Mouse (Mus musculus): Measurements from ENCODE around the gene 5730522E02Rik. TPM values are rescaled to one million over a fixed set of nuclear protein-coding genes. Genes with fewer than 3 reads are reported as not detected.

The 5730522E02Rik gene
- polyA plus RNA-seq, 1 experiment from 2014 or later: 6.1 TPM

GRCm38 (mm10) chr11:25679856-25680255, 530.7 kb downstream of the 5730522E02Rik start:
- H3K4me2 ChIP-seq (ENCODE audit: low read depth, low read length, severe bottlenecking): no peak overlapping the region
- ATAC-seq (replicated peaks; ENCODE audit: low FRiP score) (no peak), DNase-seq (ENCODE audit: low spot score) (no peak)
- no peaks in the 10 kb centered on the region for H3K36me3 ChIP-seq (ENCODE audit: control insufficient read depth, insufficient read depth, low read length)
- WGBS: 85% methylated on average over 1 of the region's 1 CpGs
- no peak overlapping the region for H3K9ac ChIP-seq (ENCODE audit: low read length)
- no peaks in the 10 kb centered on the region for H3K4me1 ChIP-seq (replicated peaks; ENCODE audit: control insufficient read depth, insufficient read depth, low read length)
- no peak overlapping the region for H3K27ac ChIP-seq (ENCODE audit: low read depth, low read length)
- H3K27me3 ChIP-seq (ENCODE audit: control insufficient read depth, insufficient read depth, low read length): no peaks in the 10 kb centered on the region
- no peaks in the 10 kb centered on the region for H3K9me3 ChIP-seq (ENCODE audit: control insufficient read depth, low read length)
- H3K4me3 ChIP-seq (ENCODE audit: low read depth, low read length): no peak overlapping the region

- no peak for ATAC-seq (replicated peaks; ENCODE audit: low FRiP score)
- no peak overlapping the region for H3K9ac ChIP-seq (ENCODE audit: low read length)
- DNase-seq (ENCODE audit: low spot score): no peak
- no peaks in the 10 kb centered on the region for H3K4me1 ChIP-seq (replicated peaks; ENCODE audit: control insufficient read depth, insufficient read depth, low read length)
- H3K4me2 ChIP-seq (ENCODE audit: low read depth, low read length, severe bottlenecking): no peak overlapping the region
- no peak overlapping the region for H3K27ac ChIP-seq (ENCODE audit: low read depth, low read length)
- no peaks in the 10 kb centered on the region for H3K27me3 ChIP-seq (ENCODE audit: control insufficient read depth, insufficient read depth, low read length)
- H3K36me3 ChIP-seq (ENCODE audit: control insufficient read depth, insufficient read depth, low read length): no peaks in the 10 kb centered on the region
- 89% methylated on average over 3 of the region's 3 CpGs for WGBS
- H3K4me3 ChIP-seq (ENCODE audit: low read depth, low read length): no peak overlapping the region
- no peaks in the 10 kb centered on the region for H3K9me3 ChIP-seq (ENCODE audit: control insufficient read depth, low read length)
Measured at GRCm38 (mm10) chr11:25674194-25674593, 536.4 kb downstream of the 5730522E02Rik start.

DNA sequence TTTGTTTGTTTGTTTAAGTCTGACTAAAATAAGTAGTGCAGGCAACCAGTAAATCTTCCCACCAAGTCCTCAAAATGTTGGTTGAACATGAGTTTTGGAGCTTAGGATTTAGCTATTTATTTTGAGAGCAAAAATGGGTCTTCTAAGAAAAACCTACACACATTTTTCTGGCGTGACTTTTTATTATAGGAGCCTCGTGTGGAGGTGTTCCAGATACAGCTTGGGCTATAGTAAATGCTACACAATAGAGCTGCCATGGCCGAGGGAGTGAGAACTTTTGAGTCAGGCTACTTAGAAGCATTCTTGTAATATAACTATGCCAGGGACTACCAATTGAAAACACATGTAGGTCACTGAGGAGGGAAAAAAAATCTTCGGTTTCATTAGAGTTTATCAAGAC, 540.5 kb downstream of the 5730522E02Rik start:
- DNase-seq (ENCODE audit: low spot score) (no peak), ATAC-seq (replicated peaks; ENCODE audit: low FRiP score) (no peak)
- H3K4me3 ChIP-seq (ENCODE audit: low read depth, low read length): no peak overlapping the region
- no peak overlapping the region for H3K9ac ChIP-seq (ENCODE audit: low read length)
- 65% methylated on average over 4 of the region's 4 CpGs for WGBS
- no peaks in the 10 kb centered on the region for H3K9me3 ChIP-seq (ENCODE audit: control insufficient read depth, low read length)
- H3K4me1 ChIP-seq (replicated peaks; ENCODE audit: control insufficient read depth, insufficient read depth, low read length): no peaks in the 10 kb centered on the region
- H3K27ac ChIP-seq (ENCODE audit: low read depth, low read length): no peak overlapping the region
- H3K27me3 ChIP-seq (ENCODE audit: control insufficient read depth, insufficient read depth, low read length): no peaks in the 10 kb centered on the region
- no peak overlapping the region for H3K4me2 ChIP-seq (ENCODE audit: low read depth, low read length, severe bottlenecking)
- no peaks in the 10 kb centered on the region for H3K36me3 ChIP-seq (ENCODE audit: control insufficient read depth, insufficient read depth, low read length)

DNA sequence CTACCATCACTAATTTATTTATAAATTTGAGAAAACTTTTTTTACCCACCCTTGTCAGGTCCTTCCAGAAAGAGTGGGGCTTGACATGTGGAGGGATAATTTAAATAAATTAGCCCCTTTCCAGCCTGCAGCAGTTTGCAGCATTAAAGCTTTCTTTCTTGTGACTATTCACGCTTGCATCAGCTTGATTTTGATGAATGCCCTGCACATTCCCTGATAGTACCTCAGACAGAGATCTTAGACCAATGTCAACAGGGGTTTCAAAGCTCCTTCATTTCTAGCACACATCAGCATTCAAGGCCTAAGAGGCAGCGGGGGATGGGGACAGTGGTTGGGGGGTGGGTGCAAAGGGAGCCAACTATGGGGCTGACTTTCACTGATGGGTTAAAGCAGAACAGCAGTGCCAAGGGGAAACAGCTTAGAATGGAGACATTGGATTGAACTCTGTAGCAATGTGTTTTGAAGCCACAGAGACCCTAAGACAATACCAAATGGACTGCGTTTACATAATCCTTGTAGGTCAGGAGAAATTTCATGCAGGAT, 545.9 kb downstream of the 5730522E02Rik start:
- no peak overlapping the region for H3K9ac ChIP-seq (ENCODE audit: low read length)
- H3K27me3 ChIP-seq (ENCODE audit: control insufficient read depth, insufficient read depth, low read length): no peaks in the 10 kb centered on the region
- no peaks in the 10 kb centered on the region for H3K4me1 ChIP-seq (replicated peaks; ENCODE audit: control insufficient read depth, insufficient read depth, low read length)
- DNase-seq (ENCODE audit: low spot score) (no peak), ATAC-seq (replicated peaks; ENCODE audit: low FRiP score) (peak; percentile 30; the same call in 1 of the 2 replicates)
- WGBS: 56% methylated on average over 3 of the region's 3 CpGs
- no peak overlapping the region for H3K27ac ChIP-seq (ENCODE audit: low read depth, low read length)
- no peaks in the 10 kb centered on the region for H3K9me3 ChIP-seq (ENCODE audit: control insufficient read depth, low read length)
- no peaks in the 10 kb centered on the region for H3K36me3 ChIP-seq (ENCODE audit: control insufficient read depth, insufficient read depth, low read length)
- no peak overlapping the region for H3K4me2 ChIP-seq (ENCODE audit: low read depth, low read length, severe bottlenecking)
- no peak overlapping the region for H3K4me3 ChIP-seq (ENCODE audit: low read depth, low read length)

DNA sequence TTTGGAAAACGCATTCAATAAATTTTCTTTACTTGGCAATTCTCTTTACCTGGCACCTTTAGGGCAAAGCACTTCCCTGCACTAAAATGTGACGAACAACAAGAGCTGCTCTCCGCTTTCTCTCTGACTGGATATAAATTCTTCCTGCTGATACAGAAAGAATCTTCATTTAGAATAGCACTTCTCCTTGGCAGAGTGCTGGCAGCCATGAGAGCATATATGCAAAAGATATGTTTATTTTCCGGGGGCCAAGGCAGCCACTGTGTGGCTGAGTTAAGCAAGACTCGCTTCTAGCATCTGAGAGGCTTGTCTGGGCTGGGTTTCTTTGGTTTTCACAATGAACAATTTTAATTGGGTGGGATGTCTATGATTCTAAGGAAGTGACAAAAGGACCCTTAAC, 564.3 kb downstream of the 5730522E02Rik start:
- no peak overlapping the region for H3K4me2 ChIP-seq (ENCODE audit: low read depth, low read length, severe bottlenecking)
- no peaks in the 10 kb centered on the region for H3K9me3 ChIP-seq (ENCODE audit: control insufficient read depth, low read length)
- ATAC-seq (replicated peaks; ENCODE audit: low FRiP score) (no peak), DNase-seq (ENCODE audit: low spot score) (no peak)
- 0 out of 2 replicates have a peak, but pooled peaks cover 1% of the 10 kb centered on the region for H3K4me1 ChIP-seq (replicated peaks; ENCODE audit: control insufficient read depth, insufficient read depth, low read length)
- H3K9ac ChIP-seq (ENCODE audit: low read length): no peak overlapping the region
- H3K4me3 ChIP-seq (ENCODE audit: low read depth, low read length): no peak overlapping the region
- 76% methylated on average over 5 of the region's 5 CpGs for WGBS
- no peaks in the 10 kb centered on the region for H3K27me3 ChIP-seq (ENCODE audit: control insufficient read depth, insufficient read depth, low read length)
- no peaks in the 10 kb centered on the region for H3K36me3 ChIP-seq (ENCODE audit: control insufficient read depth, insufficient read depth, low read length)
- no peak overlapping the region for H3K27ac ChIP-seq (ENCODE audit: low read depth, low read length)

DNA sequence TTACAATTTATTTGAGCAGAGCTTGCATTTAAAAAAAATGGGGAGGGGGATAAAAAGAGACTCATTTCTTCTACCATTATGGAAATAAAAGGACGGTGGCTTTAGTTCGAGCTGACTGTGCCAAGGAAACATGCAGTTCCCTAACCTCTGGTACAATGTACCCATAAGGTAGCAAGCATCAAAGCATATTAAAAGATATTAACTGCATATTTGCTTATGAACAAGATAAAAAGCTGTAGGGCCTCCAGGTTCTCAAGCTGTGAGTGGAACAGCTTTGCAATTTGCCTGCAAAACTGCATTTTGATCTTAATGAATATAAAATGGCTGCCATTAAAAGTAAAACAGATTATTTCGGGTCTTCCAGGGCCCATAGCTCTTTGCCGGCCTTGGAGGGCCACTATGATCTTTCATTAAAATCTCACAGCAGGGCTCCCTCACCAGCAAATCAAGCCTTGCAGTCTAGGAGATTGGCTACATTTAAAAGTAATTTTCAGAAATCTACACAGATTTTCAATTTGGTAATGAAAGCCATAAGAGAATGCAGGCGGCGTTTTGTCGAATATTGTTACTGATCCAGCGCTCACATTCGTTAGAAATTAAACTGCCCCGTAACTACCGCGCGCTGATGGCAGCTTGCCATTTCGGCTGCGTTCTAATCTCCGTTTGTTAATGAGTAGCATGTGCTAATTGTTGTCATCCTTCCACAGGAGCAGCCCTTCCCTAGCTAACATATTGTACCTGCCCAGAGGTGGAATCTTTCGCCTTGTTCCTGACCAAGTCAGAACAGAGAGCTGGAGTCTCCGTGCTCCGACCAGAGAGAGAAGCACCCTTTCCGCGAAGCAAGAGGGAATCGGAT, 565.6 kb downstream of the 5730522E02Rik start:
- Histone ChIP-seq H3K36me3 (ENCODE audit: control insufficient read depth, insufficient read depth, low read length) (no peaks in the 10 kb centered on the region), H3K4me3 (ENCODE audit: low read depth, low read length) (no peak overlapping the region), H3K27ac (ENCODE audit: low read depth, low read length) (no peak overlapping the region), H3K27me3 (ENCODE audit: control insufficient read depth, insufficient read depth, low read length) (no peaks in the 10 kb centered on the region), H3K9ac (ENCODE audit: low read length) (no peak overlapping the region), H3K4me1 (replicated peaks; ENCODE audit: control insufficient read depth, insufficient read depth, low read length) (0 out of 2 replicates have a peak, but pooled peaks cover 1% of the 10 kb centered on the region), H3K9me3 (ENCODE audit: control insufficient read depth, low read length) (no peaks in the 10 kb centered on the region), H3K4me2 (ENCODE audit: low read depth, low read length, severe bottlenecking) (peak overlapping the region; percentile 33; the same call in 1 of the 2 replicates)
- ATAC-seq (replicated peaks; ENCODE audit: low FRiP score): 0 out of 2 replicates have a peak, but pooled peaks have one; percentile 36
- WGBS: 47% methylated on average over 22 of the region's 22 CpGs
- peak; percentile 52 for DNase-seq (ENCODE audit: low spot score)

- Histone ChIP-seq H3K4me1 (replicated peaks; ENCODE audit: control insufficient read depth, insufficient read depth, low read length) (0 out of 2 replicates have a peak, but pooled peaks cover 3% of the 10 kb centered on the region), H3K27ac (ENCODE audit: low read depth, low read length) (no peak overlapping the region), H3K36me3 (ENCODE audit: control insufficient read depth, insufficient read depth, low read length) (no peaks in the 10 kb centered on the region), H3K9ac (ENCODE audit: low read length) (no peak overlapping the region), H3K4me2 (ENCODE audit: low read depth, low read length, severe bottlenecking) (no peak overlapping the region), H3K9me3 (ENCODE audit: control insufficient read depth, low read length) (no peaks in the 10 kb centered on the region), H3K4me3 (ENCODE audit: low read depth, low read length) (no peak overlapping the region), H3K27me3 (ENCODE audit: control insufficient read depth, insufficient read depth, low read length) (no peaks in the 10 kb centered on the region)
- ATAC-seq (replicated peaks; ENCODE audit: low FRiP score) (peak; percentile 18; the same call in 1 of the 2 replicates), DNase-seq (ENCODE audit: low spot score) (no peak)
- WGBS: 28% methylated on average over 2 of the region's 2 CpGs
Measured at GRCm38 (mm10) chr11:25606886-25607285, 603.7 kb downstream of the 5730522E02Rik start.

DNA sequence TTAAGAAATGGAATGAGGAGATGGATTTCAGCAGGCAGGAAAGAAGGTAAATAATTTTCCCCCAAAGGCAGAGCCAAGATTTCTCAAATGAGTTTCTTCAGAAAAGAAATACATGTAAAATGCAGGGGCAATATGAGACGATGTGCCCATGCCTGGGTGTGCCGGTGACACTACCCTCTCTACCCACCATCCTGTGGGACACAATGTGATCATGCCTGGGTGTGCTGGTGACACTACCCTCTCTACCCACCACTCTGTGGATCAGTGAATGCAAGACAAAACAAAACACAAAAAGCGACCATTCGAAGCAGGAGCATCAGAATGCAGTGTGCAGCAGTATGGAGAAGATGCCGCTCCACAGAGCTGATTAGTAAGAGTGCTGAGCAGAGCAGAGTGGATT, 610.5 kb downstream of the 5730522E02Rik start:
- Histone ChIP-seq H3K9ac (ENCODE audit: low read length) (no peak overlapping the region), H3K9me3 (ENCODE audit: control insufficient read depth, low read length) (no peaks in the 10 kb centered on the region), H3K4me3 (ENCODE audit: low read depth, low read length) (no peak overlapping the region), H3K27me3 (ENCODE audit: control insufficient read depth, insufficient read depth, low read length) (no peaks in the 10 kb centered on the region), H3K27ac (ENCODE audit: low read depth, low read length) (no peak overlapping the region), H3K4me2 (ENCODE audit: low read depth, low read length, severe bottlenecking) (no peak overlapping the region), H3K4me1 (replicated peaks; ENCODE audit: control insufficient read depth, insufficient read depth, low read length) (0 out of 2 replicates have a peak, but pooled peaks cover 3% of the 10 kb centered on the region), H3K36me3 (ENCODE audit: control insufficient read depth, insufficient read depth, low read length) (no peaks in the 10 kb centered on the region)
- 83% methylated on average over 5 of the region's 5 CpGs for WGBS
- DNase-seq (ENCODE audit: low spot score) (no peak), ATAC-seq (replicated peaks; ENCODE audit: low FRiP score) (no peak)

All from forebrain, embryonic 11.5 days (tissue).